Mouse (Mus musculus) kidney, adult 2 months (tissue): Measurements from ENCODE around the gene Gosr1.

ENCODE experiments used
- CTCF ChIP-seq: fragments of 200-500 bp; conservative IDR thresholded peaks from 2 replicates; pipeline ENCODE4 v1.5.1; 2011; ENCODE audit warnings: low read depth, mild to moderate bottlenecking, control low read depth, low read length, moderate library complexity, mixed read lengths; ENCODE audit not compliant: insufficient read depth, insufficient read length
- POLR2A ChIP-seq: fragments of 200-500 bp; IDR thresholded peaks from one replicate; pipeline ENCODE4 v1.6.1; 2011; ENCODE audit warnings: low read depth, low read length, control low read depth

DNA sequence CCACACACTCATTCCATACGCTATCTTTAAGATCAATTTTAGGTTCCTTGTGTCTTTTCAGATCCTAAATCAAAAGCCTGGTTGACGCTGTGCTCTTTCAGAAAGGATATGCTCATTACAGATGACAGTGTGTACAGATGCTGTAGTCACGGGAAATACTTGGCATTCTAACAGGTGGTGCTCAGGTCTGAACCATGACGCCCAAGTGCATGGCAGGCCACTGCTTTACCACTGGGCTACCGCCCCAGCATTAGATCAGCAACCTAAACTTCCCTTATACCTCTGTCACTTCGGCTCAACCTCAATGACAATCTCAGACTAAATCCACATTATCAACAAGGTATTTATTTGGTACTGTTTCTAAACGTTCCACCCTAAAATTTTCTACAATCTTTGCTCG is 12.2 kb upstream of the Gosr1 start:
- no peak for TF ChIP-seq CTCF
- no peak for TF ChIP-seq POLR2A
